13 mouse cellular contexts compared by ENCODE assay signal in genomic region chr10:93519756-93520155, GRCm38 (mm10). TPM values are rescaled to one million over a fixed set of nuclear protein-coding genes. Genes with fewer than 3 reads are reported as not detected.
"Had no signal": no experiment of that assay in that cellular context is flagged by ENCODE, and none has a peak within 500 bp of the region (broad histone marks: within the 10 kb centered on the region; RNA-seq: fewer than 3 reads in every experiment).

No protein-coding gene starts in this region.

- ATAC-seq: midbrain, embryonic 15.5 days had no signal

- DNase-seq: kidney, postnatal 36 days; lung, postnatal 14 days had no signal

RNA-seq across cellular contexts. Expression of gene Amdhd1, which starts 20.1 kb away (rescaled TPM):
- total RNA-seq: monocyte, adult 5-6 weeks; neutrophil, adult 5-6 weeks had no signal
- polyA plus RNA-seq: neural tube, embryonic 12.5 days had no signal

RNA-seq across cellular contexts. Expression of gene Ccdc38, which starts 20.7 kb away (rescaled TPM):
- total RNA-seq: layer of hippocampus, adult 18-20 months; layer of hippocampus, postnatal 10 days; left cerebral cortex, postnatal 36 days; monocyte, adult 5-6 weeks; neutrophil, adult 5-6 weeks had no signal
- polyA plus RNA-seq: macrophage had no signal

RNA-seq across cellular contexts. Expression of gene Hal, which starts 31.2 kb away (rescaled TPM):
- total RNA-seq: monocyte, adult 5-6 weeks had no signal
- polyA plus RNA-seq: kidney, postnatal 0 days; lung, embryonic 15.5 days; midbrain, embryonic 11.5 days had no signal
